13 mouse cellular contexts compared by ENCODE assay signal in genomic region chr1:87933051-87933450, GRCm38 (mm10).
A peak's percentile ranks its signal among the peaks of the same experiment; 100 is the strongest.
DNase-seq lines count a peak whose midpoint lies in the region; ATAC-seq and TF ChIP-seq lines count a peak whose summit lies in the region.
"Had no signal": no experiment of that assay in that cellular context is flagged by ENCODE, and none has a peak within 500 bp of the region (broad histone marks: within the 10 kb centered on the region; RNA-seq: fewer than 3 reads in every experiment).

No protein-coding gene starts in this region.

- peaks cover 18% of the 10 kb centered on the region for H3K36me3 ChIP-seq in heart, embryonic 11.5 days (ENCODE audit: control insufficient read depth, insufficient read depth, low read length)
- peaks cover 27% of the 10 kb centered on the region for H3K36me3 ChIP-seq in lung, postnatal 0 days (ENCODE audit: insufficient read depth, low read length)
- H3K36me3 ChIP-seq in heart, postnatal 0 days (replicated peaks; ENCODE audit: control insufficient read depth, insufficient read depth, low read length) = peaks cover 79% of the 10 kb centered on the region

- ATAC-seq in heart, embryonic 11.5 days (replicated peaks; ENCODE audit: insufficient number of reproducible peaks, low FRiP score, low TSS enrichment) = no peak
- 0 out of 2 replicates have a peak, but pooled peaks have one; percentile 25 for ATAC-seq in lung, postnatal 0 days
- peak; percentile 48; the same call in 1 of the 2 replicates for ATAC-seq in heart, postnatal 0 days (ENCODE audit: insufficient read depth, low read depth)

- TF ChIP-seq CTCF in lung, postnatal 0 days (IDR thresholded peaks at IDR 0.05) = no peak
- TF ChIP-seq CTCF in heart, postnatal 0 days (IDR thresholded peaks at IDR 0.05; ENCODE audit: low read depth) = no peak

- H3K4me3 ChIP-seq in heart, embryonic 11.5 days (ENCODE audit: low read depth, low read length) = no peak overlapping the region
- no peak overlapping the region for H3K4me3 ChIP-seq in lung, postnatal 0 days (ENCODE audit: low read depth, low read length)
- no peak overlapping the region for H3K4me3 ChIP-seq in heart, postnatal 0 days (ENCODE audit: low read depth, low read length)
- H3K4me3 ChIP-seq: limb, embryonic 15.5 days; lung, embryonic 15.5 days; myocyte had no signal

- WGBS in heart, embryonic 11.5 days (ENCODE audit: insufficient replicate concordance) = 75% methylated on average over 5 of the region's 5 CpGs
- 72% methylated on average over 5 of the region's 5 CpGs for WGBS in lung, postnatal 0 days
- 38% methylated on average over 5 of the region's 5 CpGs for WGBS in heart, postnatal 0 days

- no peaks in the 10 kb centered on the region for H3K9me3 ChIP-seq in heart, embryonic 11.5 days (replicated peaks; ENCODE audit: control insufficient read depth, low read length)
- no peaks in the 10 kb centered on the region for H3K9me3 ChIP-seq in lung, postnatal 0 days (ENCODE audit: low read length)
- no peaks in the 10 kb centered on the region for H3K9me3 ChIP-seq in heart, postnatal 0 days (replicated peaks; ENCODE audit: control insufficient read depth, low read length)
- H3K9me3 ChIP-seq: limb, embryonic 15.5 days; lung, embryonic 15.5 days had no signal

- no peak overlapping the region for H3K27ac ChIP-seq in heart, embryonic 11.5 days (ENCODE audit: low read depth, low read length)
- H3K27ac ChIP-seq in lung, postnatal 0 days (ENCODE audit: low read length) = no peak overlapping the region
- peak overlapping the region; percentile 30 for H3K27ac ChIP-seq in heart, postnatal 0 days (ENCODE audit: low read depth)
- H3K27ac ChIP-seq: limb, embryonic 15.5 days; lung, embryonic 15.5 days had no signal

- DNase-seq in heart, adult 18-20 months = peak; percentile 25 to 42
- no peak for DNase-seq in lung, postnatal 0 days (ENCODE audit: low spot score)
- no peak for DNase-seq in lung, postnatal 36 days
- DNase-seq in heart, postnatal 0 days (ENCODE audit: low spot score) = peak; percentile 24
- DNase-seq in telencephalon, adult 2 months (ENCODE audit: low read depth, low spot score) = peak; percentile 61
- no peak for DNase-seq in cerebellum, postnatal 14 days
- DNase-seq: cerebellum, adult 11 months; right cerebral cortex, postnatal 25 days; thymus, postnatal 14 days had no signal

- H3K27me3 ChIP-seq in heart, embryonic 11.5 days (ENCODE audit: control insufficient read depth, insufficient read depth, low read length) = no peaks in the 10 kb centered on the region
- H3K27me3 ChIP-seq in lung, postnatal 0 days (replicated peaks; ENCODE audit: insufficient read depth, low read length) = no peaks in the 10 kb centered on the region
- no peaks in the 10 kb centered on the region for H3K27me3 ChIP-seq in heart, postnatal 0 days (ENCODE audit: control insufficient read depth, insufficient read depth, low read length)
- H3K27me3 ChIP-seq: limb, embryonic 15.5 days; lung, embryonic 15.5 days had no signal

- no peak for TF ChIP-seq EP300 in lung, postnatal 0 days (IDR thresholded peaks at IDR 0.05)
- no peak for TF ChIP-seq EP300 in heart, postnatal 0 days (IDR thresholded peaks at IDR 0.05; ENCODE audit: low read depth)

- H3K4me1 ChIP-seq in heart, embryonic 11.5 days (ENCODE audit: control insufficient read depth, insufficient read depth, low read length) = no peaks in the 10 kb centered on the region
- H3K4me1 ChIP-seq in lung, postnatal 0 days (ENCODE audit: insufficient read depth, low read depth, low read length) = no peaks in the 10 kb centered on the region
- H3K4me1 ChIP-seq in heart, postnatal 0 days (ENCODE audit: control insufficient read depth, insufficient read depth) = no peaks in the 10 kb centered on the region
- H3K4me1 ChIP-seq: limb, embryonic 15.5 days; lung, embryonic 15.5 days had no signal

- no peak overlapping the region for H3K9ac ChIP-seq in heart, embryonic 11.5 days (ENCODE audit: low read depth, low read length)
- no peak overlapping the region for H3K9ac ChIP-seq in lung, postnatal 0 days (replicated peaks; ENCODE audit: low read depth)
- H3K9ac ChIP-seq in heart, postnatal 0 days (replicated peaks; ENCODE audit: low read depth, low read length) = no peak overlapping the region
- H3K9ac ChIP-seq: limb, embryonic 15.5 days; lung, embryonic 15.5 days had no signal

- no peak overlapping the region for H3K4me2 ChIP-seq in heart, embryonic 11.5 days
- no peak overlapping the region for H3K4me2 ChIP-seq in lung, postnatal 0 days (replicated peaks; ENCODE audit: low read depth, low read length)
- H3K4me2 ChIP-seq in heart, postnatal 0 days (ENCODE audit: low read depth, low read length) = no peak overlapping the region
- H3K4me2 ChIP-seq: limb, embryonic 15.5 days; lung, embryonic 15.5 days had no signal

Comparison
In these comparisons a context has a peak if more than half of its experiments do, and no peak if none do; other contexts are left out.
1. DNase-seq: peak in heart, adult 18-20 months (2 of 2), heart, postnatal 0 days (single experiment) and telencephalon, adult 2 months (single experiment); none in lung, postnatal 0 days (single experiment), lung, postnatal 36 days (single experiment) and cerebellum, postnatal 14 days (0 of 2).